Mouse (Mus musculus) liver, embryonic 14.5 days (tissue): ENCODE data around the gene Hist2h3b.

Source experiments
- CTCF ChIP-seq: IDR thresholded peaks from 2 replicates; pipeline ENCODE4 v1.5.1; 2016; ENCODE audit warnings: antibody characterized with exemption, low read depth, control low read depth
- EP300 ChIP-seq: IDR thresholded peaks from 2 replicates; pipeline ENCODE4 v1.6.1; 2016; ENCODE audit warnings: antibody characterized with exemption, low read depth

DNA sequence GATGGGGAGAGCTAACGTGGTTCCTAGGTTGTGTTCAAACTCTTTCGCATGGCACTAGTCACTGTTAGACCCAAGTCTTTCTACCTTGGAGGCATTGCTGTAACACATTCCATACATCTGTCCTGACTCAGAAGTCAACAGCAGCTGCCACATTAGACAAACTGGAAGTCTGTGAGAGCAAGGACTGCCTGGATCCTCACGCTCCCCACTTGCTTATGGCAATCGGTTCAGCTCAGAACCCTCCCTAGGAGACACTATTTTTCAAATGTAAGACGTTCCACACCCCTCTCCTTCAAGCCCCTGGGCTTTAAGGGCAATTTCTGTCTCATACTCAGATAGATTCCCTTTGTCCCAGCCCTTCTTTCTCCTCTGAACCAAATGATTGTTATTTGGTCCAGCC lies 33.6 kb downstream of the Hist2h3b start:
- TF ChIP-seq CTCF (no peak), EP300 (no peak)
